Mouse (Mus musculus): Measurements from ENCODE around the gene Fndc11.

DNA sequence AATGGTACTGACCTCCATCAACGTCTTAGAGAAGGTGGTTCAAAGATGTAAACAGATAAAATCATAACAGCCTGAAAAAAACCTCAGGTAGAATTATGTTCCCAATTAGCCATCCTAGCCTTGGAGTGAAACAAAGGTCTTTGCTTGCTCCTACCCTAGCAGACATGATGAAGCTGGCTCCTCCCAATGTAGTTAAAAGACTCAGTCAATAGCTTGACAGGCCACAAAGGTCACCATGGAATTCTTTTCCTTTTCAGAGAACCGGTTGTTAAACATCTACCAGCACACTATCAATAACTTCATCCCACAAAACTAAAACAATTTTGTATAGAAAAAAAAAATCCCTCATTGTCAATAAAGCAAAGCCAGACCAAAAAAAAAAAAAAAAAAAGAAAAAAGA, 25.2 kb downstream of the Fndc11 start:
- TF ChIP-seq POLR2A (IDR thresholded peaks at IDR 0.05; ENCODE audit: borderline replicate concordance, extremely low read depth, low read depth, low read length) (no peak), CTCF (IDR thresholded peaks at IDR 0.05; ENCODE audit: insufficient read depth, low read length) (no peak)

All from lung, adult 2 months (tissue).